Comparison of ENCODE assay signal across 10 mouse cellular contexts in genomic region chr5:76763148-76763701, GRCm38 (mm10).
DNase-seq lines count a peak whose midpoint lies in the region; ATAC-seq lines count a peak whose summit lies in the region.
"Had no signal": no experiment of that assay in that cellular context is flagged by ENCODE, and none has a peak within 500 bp of the region (broad histone marks: within the 10 kb centered on the region; RNA-seq: fewer than 3 reads in every experiment).

No protein-coding gene starts in this region.

- no peak overlapping the region for H3K4me3 ChIP-seq in intestine, embryonic 16.5 days (ENCODE audit: low read length)
- H3K4me3 ChIP-seq in intestine, embryonic 15.5 days (replicated peaks): no peak overlapping the region
- no peak overlapping the region for H3K4me3 ChIP-seq in embryonic facial prominence, embryonic 14.5 days (ENCODE audit: low read depth, low read length)
- no peak overlapping the region for H3K4me3 ChIP-seq in hindbrain, embryonic 13.5 days
- H3K4me3 ChIP-seq in midbrain, embryonic 16.5 days (ENCODE audit: low read depth, low read length): no peak overlapping the region
- H3K4me3 ChIP-seq: heart, embryonic 15.5 days had no signal

- H3K27me3 ChIP-seq in intestine, embryonic 16.5 days (replicated peaks; ENCODE audit: control insufficient read depth, insufficient read depth, low read length): no peaks in the 10 kb centered on the region
- H3K27me3 ChIP-seq in intestine, embryonic 15.5 days (replicated peaks): no peaks in the 10 kb centered on the region
- no peaks in the 10 kb centered on the region for H3K27me3 ChIP-seq in embryonic facial prominence, embryonic 14.5 days (replicated peaks; ENCODE audit: control insufficient read depth, insufficient read depth, low read length)
- H3K27me3 ChIP-seq in hindbrain, embryonic 13.5 days: no peaks in the 10 kb centered on the region
- H3K27me3 ChIP-seq in midbrain, embryonic 16.5 days (ENCODE audit: control insufficient read depth, insufficient read depth, low read depth, low read length): no peaks in the 10 kb centered on the region
- H3K27me3 ChIP-seq: CH12.LX; heart, embryonic 15.5 days had no signal

- no peak overlapping the region for H3K9ac ChIP-seq in intestine, embryonic 16.5 days (ENCODE audit: low read depth, low read length)
- H3K9ac ChIP-seq in intestine, embryonic 15.5 days: no peak overlapping the region
- H3K9ac ChIP-seq in embryonic facial prominence, embryonic 14.5 days (ENCODE audit: low read depth, low read length): no peak overlapping the region
- H3K9ac ChIP-seq in hindbrain, embryonic 13.5 days: no peak overlapping the region
- no peak overlapping the region for H3K9ac ChIP-seq in midbrain, embryonic 16.5 days (ENCODE audit: low read depth, low read length)
- H3K9ac ChIP-seq: heart, embryonic 15.5 days had no signal

- DNase-seq in embryonic facial prominence, embryonic 14.5 days (ENCODE audit: low spot score): peak; percentile 89
- DNase-seq in urinary bladder, postnatal 14 days (ENCODE audit: low spot score): no peak
- no peak for DNase-seq in right cerebral cortex, postnatal 25 days
- no peak for DNase-seq in kidney, postnatal 25 days

- H3K4me2 ChIP-seq in intestine, embryonic 16.5 days (ENCODE audit: low read depth, low read length): no peak overlapping the region
- H3K4me2 ChIP-seq in intestine, embryonic 15.5 days (replicated peaks): no peak overlapping the region
- H3K4me2 ChIP-seq in embryonic facial prominence, embryonic 14.5 days (ENCODE audit: low read depth, low read length): peak overlapping the region; percentile 42
- peak overlapping the region; percentile 15 for H3K4me2 ChIP-seq in hindbrain, embryonic 13.5 days
- H3K4me2 ChIP-seq in midbrain, embryonic 16.5 days (ENCODE audit: low read length): peak overlapping the region; percentile 4; the same call in 1 of the 2 replicates
- H3K4me2 ChIP-seq: heart, embryonic 15.5 days had no signal

- H3K4me1 ChIP-seq in intestine, embryonic 16.5 days (ENCODE audit: control insufficient read depth, insufficient read depth, low read length): 0 out of 2 replicates have a peak, but pooled peaks cover 5% of the 10 kb centered on the region
- no peaks in the 10 kb centered on the region for H3K4me1 ChIP-seq in intestine, embryonic 15.5 days (replicated peaks)
- H3K4me1 ChIP-seq in embryonic facial prominence, embryonic 14.5 days (ENCODE audit: control insufficient read depth, insufficient read depth, low read length): peaks cover 18% of the 10 kb centered on the region
- H3K4me1 ChIP-seq in hindbrain, embryonic 13.5 days (replicated peaks): peaks cover 53% of the 10 kb centered on the region
- peaks cover 34% of the 10 kb centered on the region for H3K4me1 ChIP-seq in midbrain, embryonic 16.5 days (ENCODE audit: control insufficient read depth, insufficient read depth, low read length)

- H3K9me3 ChIP-seq in intestine, embryonic 16.5 days (ENCODE audit: control insufficient read depth, low read length): peaks cover 3% of the 10 kb centered on the region; the same call in 1 of the 2 replicates
- H3K9me3 ChIP-seq in intestine, embryonic 15.5 days: no peaks in the 10 kb centered on the region
- H3K9me3 ChIP-seq in embryonic facial prominence, embryonic 14.5 days (ENCODE audit: control insufficient read depth, low read length): peaks cover 7% of the 10 kb centered on the region; the same call in 1 of the 2 replicates
- H3K9me3 ChIP-seq in hindbrain, embryonic 13.5 days: peaks cover 7% of the 10 kb centered on the region; the same call in 1 of the 2 replicates
- no peaks in the 10 kb centered on the region for H3K9me3 ChIP-seq in midbrain, embryonic 16.5 days (replicated peaks; ENCODE audit: control insufficient read depth, low read length, poor library complexity, severe bottlenecking)
- H3K9me3 ChIP-seq: heart, embryonic 15.5 days had no signal

- ATAC-seq in intestine, embryonic 16.5 days: 0 out of 2 replicates have a peak, but pooled peaks have one; percentile 31
- ATAC-seq in intestine, embryonic 15.5 days: no peak
- peak; percentile 76 for ATAC-seq in embryonic facial prominence, embryonic 14.5 days (ENCODE audit: low read depth)
- ATAC-seq in hindbrain, embryonic 13.5 days (ENCODE audit: low FRiP score): peak; percentile 66
- ATAC-seq in midbrain, embryonic 16.5 days: peak; percentile 57; the same call in 1 of the 2 replicates

- H3K27ac ChIP-seq in intestine, embryonic 16.5 days (ENCODE audit: low read length): no peak overlapping the region
- H3K27ac ChIP-seq in intestine, embryonic 15.5 days: no peak overlapping the region
- H3K27ac ChIP-seq in embryonic facial prominence, embryonic 14.5 days (replicated peaks; ENCODE audit: low read depth, low read length): peak overlapping the region; percentile 49
- H3K27ac ChIP-seq in hindbrain, embryonic 13.5 days: peak overlapping the region; percentile 85
- H3K27ac ChIP-seq in midbrain, embryonic 16.5 days (ENCODE audit: low read length): peak overlapping the region; percentile 59
- H3K27ac ChIP-seq: heart, embryonic 15.5 days had no signal

- no peaks in the 10 kb centered on the region for H3K36me3 ChIP-seq in intestine, embryonic 16.5 days (ENCODE audit: control insufficient read depth, insufficient read depth, low read length)
- H3K36me3 ChIP-seq in intestine, embryonic 15.5 days: no peaks in the 10 kb centered on the region
- H3K36me3 ChIP-seq in embryonic facial prominence, embryonic 14.5 days (ENCODE audit: control insufficient read depth, insufficient read depth, low read length): peaks cover 8% of the 10 kb centered on the region; the same call in 1 of the 2 replicates
- H3K36me3 ChIP-seq in hindbrain, embryonic 13.5 days: peaks cover 20% of the 10 kb centered on the region
- peaks cover 7% of the 10 kb centered on the region for H3K36me3 ChIP-seq in midbrain, embryonic 16.5 days (ENCODE audit: control insufficient read depth, insufficient read depth, low read length)
- H3K36me3 ChIP-seq: heart, embryonic 15.5 days had no signal

- 43% methylated on average over 10 of the region's 10 CpGs for WGBS in intestine, embryonic 16.5 days
- 45% methylated on average over 10 of the region's 10 CpGs for WGBS in intestine, embryonic 15.5 days
- WGBS in embryonic facial prominence, embryonic 14.5 days: 18% methylated on average over 10 of the region's 10 CpGs
- 54% methylated on average over 10 of the region's 10 CpGs for WGBS in hindbrain, embryonic 13.5 days
- WGBS in midbrain, embryonic 16.5 days: 41% methylated on average over 10 of the region's 10 CpGs

Comparison
In these comparisons a context has a peak if more than half of its experiments do, and no peak if none do; other contexts are left out.
1. H3K27ac ChIP-seq: peak in embryonic facial prominence, embryonic 14.5 days (single experiment), hindbrain, embryonic 13.5 days (single experiment) and midbrain, embryonic 16.5 days (single experiment); none in intestine, embryonic 16.5 days (single experiment) and intestine, embryonic 15.5 days (single experiment).
2. H3K4me2 ChIP-seq: peak in embryonic facial prominence, embryonic 14.5 days (single experiment), hindbrain, embryonic 13.5 days (single experiment) and midbrain, embryonic 16.5 days (single experiment); none in intestine, embryonic 16.5 days (single experiment) and intestine, embryonic 15.5 days (single experiment).